Mouse (Mus musculus) limb, embryonic 10.5 days (tissue): Measurements from ENCODE around the gene Rptor. TPM values are rescaled to one million over a fixed set of nuclear protein-coding genes. Genes with fewer than 3 reads are reported as not detected.

ENCODE experiments used
- DNase-seq: peaks from one replicate; pipeline ENCODE4 v3.0.0-alpha.2; 2017; ENCODE audit warnings: low spot score
- H3K27ac ChIP-seq: fragments of 300-500 bp; sonication (generic); 2 replicates; pipeline ENCODE4 v1.5.1; 2016; ENCODE audit warnings: mild to moderate bottlenecking
- H3K27me3 ChIP-seq: fragments of 300-500 bp; sonication (generic); 2 replicates; pipeline ENCODE4 v1.6.1; 2016; ENCODE audit warnings: low read depth, mild to moderate bottlenecking; ENCODE audit not compliant: poor library complexity, severe bottlenecking
- H3K36me3 ChIP-seq: fragments of 300-500 bp; sonication (generic); 2 replicates; pipeline ENCODE4 v1.6.1; 2016; ENCODE audit warnings: mild to moderate bottlenecking, moderate library complexity
- H3K4me1 ChIP-seq: fragments of 300-500 bp; sonication (generic); 2 replicates; pipeline ENCODE4 v1.6.1; 2016
- H3K4me3 ChIP-seq: fragments of 300-500 bp; sonication (generic); 2 replicates; pipeline ENCODE4 v1.5.1; 2016; ENCODE audit warnings: mild to moderate bottlenecking, moderate library complexity
- H3K9me3 ChIP-seq: fragments of 300-500 bp; sonication (generic); replicated peaks from 2 replicates; pipeline ENCODE4 v1.6.1; 2016; ENCODE audit warnings: mild to moderate bottlenecking
- WGBS: fragments of 180-500 bp; shearing (Covaris S2); methylation state at CpG from one replicate; pipeline ENCODE4 v1.1.7; 2016; 5-methylcytosine and 5-hydroxymethylcytosine counted together
- polyA plus RNA-seq: library from polyadenylated mRNA; unstranded; fragments of >200 nt; fragmentation: Nextera tagmentation; extraction: Ambion mirVana; gene quantifications from 2 replicates; pipeline ENCODE4 v1.2.1, GENCODE M21; 2016

The Rptor gene
- polyA plus RNA-seq, 1 experiment from 2014 or later = 17.9 TPM

GRCm38 (mm10) chr11:119788919-119789713 lies 186.4 kb downstream of the Rptor start:
- H3K4me3 ChIP-seq = no peak overlapping the region
- peaks cover 13% of the 10 kb centered on the region; the same call in 1 of the 2 replicates for H3K4me1 ChIP-seq
- peaks cover 20% of the 10 kb centered on the region for H3K36me3 ChIP-seq
- H3K27me3 ChIP-seq = no peaks in the 10 kb centered on the region
- H3K9me3 ChIP-seq = no peaks in the 10 kb centered on the region
- DNase-seq = no peak
- no peak overlapping the region for H3K27ac ChIP-seq
- WGBS = 77% methylated on average over 3 of the region's 3 CpGs

- peaks cover 8% of the 10 kb centered on the region; the same call in 1 of the 2 replicates for H3K36me3 ChIP-seq
- no peaks in the 10 kb centered on the region for H3K27me3 ChIP-seq
- DNase-seq = no peak
- no peak overlapping the region for H3K27ac ChIP-seq
- H3K9me3 ChIP-seq = no peaks in the 10 kb centered on the region
- WGBS = 89% methylated on average over 10 of the region's 10 CpGs
- H3K4me1 ChIP-seq = peaks cover 31% of the 10 kb centered on the region
- H3K4me3 ChIP-seq = no peak overlapping the region
These were observed 189.3 kb downstream of the Rptor start for GRCm38 (mm10) chr11:119791923-119792564.

GRCm38 (mm10) chr11:119793378-119793777 lies 190.7 kb downstream of the Rptor start:
- Histone ChIP-seq H3K27ac (no peak overlapping the region), H3K36me3 (0 out of 2 replicates have a peak, but pooled peaks cover 7% of the 10 kb centered on the region), H3K27me3 (no peaks in the 10 kb centered on the region), H3K9me3 (no peaks in the 10 kb centered on the region), H3K4me1 (peaks cover 36% of the 10 kb centered on the region), H3K4me3 (no peak overlapping the region)
- DNase-seq = no peak
- 55% methylated on average over 6 of the region's 6 CpGs for WGBS

GRCm38 (mm10) chr11:119794020-119794419 lies 191.3 kb downstream of the Rptor start:
- Histone ChIP-seq H3K27me3 (no peaks in the 10 kb centered on the region), H3K27ac (no peak overlapping the region), H3K4me3 (no peak overlapping the region), H3K4me1 (peaks cover 43% of the 10 kb centered on the region), H3K36me3 (0 out of 2 replicates have a peak, but pooled peaks cover 7% of the 10 kb centered on the region), H3K9me3 (no peaks in the 10 kb centered on the region)
- no peak for DNase-seq
- 94% methylated on average over 1 of the region's 1 CpGs for WGBS

- H3K4me1 ChIP-seq = peaks cover 45% of the 10 kb centered on the region
- 79% methylated on average over 6 of the region's 6 CpGs for WGBS
- no peak overlapping the region for H3K27ac ChIP-seq
- no peak overlapping the region for H3K4me3 ChIP-seq
- DNase-seq = no peak
- H3K36me3 ChIP-seq = 0 out of 2 replicates have a peak, but pooled peaks cover 4% of the 10 kb centered on the region
- H3K27me3 ChIP-seq = no peaks in the 10 kb centered on the region
- H3K9me3 ChIP-seq = no peaks in the 10 kb centered on the region
These were observed 192.0 kb downstream of the Rptor start for GRCm38 (mm10) chr11:119794671-119795070.

GRCm38 (mm10) chr11:119796406-119796805 lies 193.7 kb downstream of the Rptor start:
- Histone ChIP-seq H3K4me1 (peaks cover 48% of the 10 kb centered on the region), H3K27me3 (no peaks in the 10 kb centered on the region), H3K27ac (no peak overlapping the region), H3K36me3 (peaks cover 3% of the 10 kb centered on the region), H3K9me3 (no peaks in the 10 kb centered on the region), H3K4me3 (no peak overlapping the region)
- 59% methylated on average over 7 of the region's 7 CpGs for WGBS
- DNase-seq = no peak

- Histone ChIP-seq H3K9me3 (no peaks in the 10 kb centered on the region), H3K4me1 (peaks cover 48% of the 10 kb centered on the region), H3K27ac (no peak overlapping the region), H3K4me3 (no peak overlapping the region), H3K27me3 (no peaks in the 10 kb centered on the region), H3K36me3 (peaks cover 4% of the 10 kb centered on the region)
- WGBS = 79% methylated on average over 7 of the region's 7 CpGs
- DNase-seq = no peak
These were observed 194.1 kb downstream of the Rptor start for GRCm38 (mm10) chr11:119796846-119797245.

- peaks cover 41% of the 10 kb centered on the region for H3K4me1 ChIP-seq
- H3K36me3 ChIP-seq = peaks cover 23% of the 10 kb centered on the region
- H3K27ac ChIP-seq = peak overlapping the region; percentile 56; the same call in 1 of the 2 replicates
- H3K9me3 ChIP-seq = no peaks in the 10 kb centered on the region
- H3K4me3 ChIP-seq = no peak overlapping the region
- WGBS = 11% methylated on average over 2 of the region's 2 CpGs
- H3K27me3 ChIP-seq = no peaks in the 10 kb centered on the region
- DNase-seq = no peak
These were observed 196.8 kb downstream of the Rptor start for GRCm38 (mm10) chr11:119799536-119799935.

GRCm38 (mm10) chr11:119801855-119802254 lies 199.2 kb downstream of the Rptor start:
- no peak for DNase-seq
- Histone ChIP-seq H3K36me3 (peaks cover 39% of the 10 kb centered on the region), H3K9me3 (no peaks in the 10 kb centered on the region), H3K27ac (0 out of 2 replicates have a peak overlapping the region, but pooled peaks have one; percentile 9), H3K4me1 (peaks cover 28% of the 10 kb centered on the region), H3K27me3 (no peaks in the 10 kb centered on the region), H3K4me3 (no peak overlapping the region)
- WGBS = 75% methylated on average over 1 of the region's 1 CpGs

GRCm38 (mm10) chr11:119802947-119803346 lies 200.2 kb downstream of the Rptor start:
- H3K27me3 ChIP-seq = no peaks in the 10 kb centered on the region
- no peaks in the 10 kb centered on the region for H3K9me3 ChIP-seq
- DNase-seq = no peak
- peaks cover 36% of the 10 kb centered on the region for H3K4me1 ChIP-seq
- WGBS = 76% methylated on average over 7 of the region's 7 CpGs
- no peak overlapping the region for H3K27ac ChIP-seq
- peaks cover 49% of the 10 kb centered on the region for H3K36me3 ChIP-seq
- no peak overlapping the region for H3K4me3 ChIP-seq

- H3K27ac ChIP-seq = no peak overlapping the region
- peaks cover 36% of the 10 kb centered on the region for H3K4me1 ChIP-seq
- no peak for DNase-seq
- no peak overlapping the region for H3K4me3 ChIP-seq
- H3K9me3 ChIP-seq = no peaks in the 10 kb centered on the region
- WGBS = 92% methylated on average over 3 of the region's 3 CpGs
- no peaks in the 10 kb centered on the region for H3K27me3 ChIP-seq
- peaks cover 53% of the 10 kb centered on the region for H3K36me3 ChIP-seq
These were observed 201.7 kb downstream of the Rptor start for GRCm38 (mm10) chr11:119804392-119804791.

- WGBS = 93% methylated on average over 10 of the region's 10 CpGs
- H3K27ac ChIP-seq = no peak overlapping the region
- H3K9me3 ChIP-seq = no peaks in the 10 kb centered on the region
- no peaks in the 10 kb centered on the region for H3K27me3 ChIP-seq
- DNase-seq = no peak
- peaks cover 55% of the 10 kb centered on the region for H3K36me3 ChIP-seq
- no peak overlapping the region for H3K4me3 ChIP-seq
- peaks cover 36% of the 10 kb centered on the region for H3K4me1 ChIP-seq
These were observed 202.5 kb downstream of the Rptor start for GRCm38 (mm10) chr11:119805112-119805750.

- Histone ChIP-seq H3K9me3 (no peaks in the 10 kb centered on the region), H3K36me3 (peaks cover 61% of the 10 kb centered on the region)
- 93% methylated on average over 8 of the region's 8 CpGs for WGBS
These were observed 203.8 kb downstream of the Rptor start for GRCm38 (mm10) chr11:119806539-119806938.

More at GRCm38 (mm10) chr11:119806539-119806938, 203.8 kb downstream of the Rptor start:
- DNase-seq = no peak
- Histone ChIP-seq H3K27ac (no peak overlapping the region), H3K27me3 (no peaks in the 10 kb centered on the region), H3K4me1 (peaks cover 49% of the 10 kb centered on the region), H3K4me3 (no peak overlapping the region)
